Mouse (Mus musculus) liver, postnatal 0 days (tissue): ENCODE data around the gene Tmem212.

ENCODE experiments used
- CTCF ChIP-seq: sonication (generic); IDR thresholded peaks from 2 replicates; pipeline ENCODE4 v1.5.1; 2016; ENCODE audit warnings: antibody characterized with exemption, low read depth
- EP300 ChIP-seq: IDR thresholded peaks from 2 replicates; pipeline ENCODE4 v1.6.1; 2016; ENCODE audit warnings: antibody characterized with exemption, low read depth, mild to moderate bottlenecking

DNA sequence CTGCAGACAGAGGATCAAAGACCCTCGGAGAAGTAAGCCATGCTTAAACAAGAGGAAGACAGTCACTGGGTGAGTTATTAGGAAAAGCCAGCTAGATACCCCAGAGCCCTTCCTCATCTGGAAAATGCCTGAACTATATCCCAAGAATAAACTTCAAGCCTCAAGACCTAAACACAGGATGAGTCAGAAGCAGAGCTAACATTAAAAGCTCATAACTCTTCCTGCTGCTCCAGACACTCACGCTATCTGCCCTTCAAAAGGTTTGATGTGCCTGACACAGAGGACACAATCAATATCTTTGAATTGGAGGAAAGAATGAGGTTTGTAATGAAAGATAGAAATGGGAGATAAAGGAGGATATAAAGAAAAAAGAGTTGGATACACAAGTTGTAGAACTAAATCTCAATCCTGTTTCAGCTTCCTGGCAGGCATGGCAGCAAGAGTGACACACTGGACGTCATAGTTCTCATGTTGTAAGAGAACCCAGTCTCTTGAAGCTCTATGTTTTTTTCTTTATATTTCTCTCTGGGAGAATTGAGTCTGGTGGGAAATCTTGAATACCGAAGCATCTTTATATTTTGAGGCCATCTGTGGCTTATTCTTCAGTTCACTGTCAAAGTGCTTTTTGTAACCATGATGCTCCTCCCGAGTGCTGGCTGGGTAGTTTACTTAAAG is 37.6 kb downstream of the Tmem212 start:
- TF ChIP-seq EP300, result no peak
- TF ChIP-seq CTCF, result no peak
